Mouse (Mus musculus) hindbrain, postnatal 0 days (tissue): ENCODE measurements at regions not wholly inside any gene's neighbourhood (a gene's known extent, or its start where the extent isn't known, plus 50 kb on each side); places are given as distances from the start of the nearest gene placed in this dataset.
"Not testable (repeated sequence)": the region's sequence is repeated elsewhere in the genome, so short reads cannot be mapped to it uniquely, and the experiment has no call there.

Experiments
- ATAC-seq: fragments of 200-750 bp; cut with Nextera tagmentation; 2 replicates; pipeline ENCODE4 v1.8.0; 2017; ENCODE audit warnings: mild to moderate bottlenecking, moderate TSS enrichment, moderate library complexity
- DNase-seq: peaks from one replicate; pipeline ENCODE4 v3.0.0-alpha.2; 2015; ENCODE audit warnings: low spot score
- H3K27ac ChIP-seq: fragments of 300-500 bp; sonication (generic); 2 replicates; pipeline ENCODE4 v1.5.1; 2014; ENCODE audit warnings: mild to moderate bottlenecking
- H3K27me3 ChIP-seq: fragments of 300-500 bp; sonication (generic); 2 replicates; pipeline ENCODE4 v1.6.1; 2014; ENCODE audit warnings: low read length, mixed read lengths; ENCODE audit not compliant: insufficient read depth
- H3K36me3 ChIP-seq: fragments of 300-500 bp; sonication (generic); 2 replicates; pipeline ENCODE4 v1.6.1; 2014; ENCODE audit warnings: low read length, mixed read lengths; ENCODE audit not compliant: insufficient read depth
- H3K4me1 ChIP-seq: fragments of 300-500 bp; sonication (generic); 2 replicates; pipeline ENCODE4 v1.6.1; 2014; ENCODE audit warnings: antibody characterized with exemption, low read length, mixed read lengths; ENCODE audit not compliant: insufficient read depth
- H3K4me2 ChIP-seq: fragments of 300-500 bp; sonication (generic); 2 replicates; pipeline ENCODE4 v1.6.1; 2014; ENCODE audit warnings: low read depth, mild to moderate bottlenecking, low read length, moderate library complexity, mixed read lengths
- H3K4me3 ChIP-seq: fragments of 300-500 bp; sonication (generic); 2 replicates; pipeline ENCODE4 v1.5.1; 2014; ENCODE audit warnings: low read length
- H3K9ac ChIP-seq: fragments of 300-500 bp; sonication (generic); replicated peaks from 2 replicates; pipeline ENCODE4 v1.6.1; 2014; ENCODE audit warnings: mild to moderate bottlenecking, low read length, moderate library complexity, mixed read lengths
- H3K9me3 ChIP-seq: fragments of 300-500 bp; sonication (generic); 2 replicates; pipeline ENCODE4 v1.6.1; 2016; ENCODE audit warnings: low read length, mixed read lengths
- CTCF ChIP-seq: IDR thresholded peaks from 2 replicates; pipeline ENCODE4 v1.5.1; 2016; ENCODE audit warnings: antibody characterized with exemption, control low read depth, low read depth
- WGBS: fragments of 180-500 bp; shearing (Covaris S2); extraction: QIAGEN DNeasy Blood & Tissue Kit; methylation state at CpG from one replicate; pipeline ENCODE4 v1.1.7; 2014; 5-methylcytosine and 5-hydroxymethylcytosine counted together

DNA sequence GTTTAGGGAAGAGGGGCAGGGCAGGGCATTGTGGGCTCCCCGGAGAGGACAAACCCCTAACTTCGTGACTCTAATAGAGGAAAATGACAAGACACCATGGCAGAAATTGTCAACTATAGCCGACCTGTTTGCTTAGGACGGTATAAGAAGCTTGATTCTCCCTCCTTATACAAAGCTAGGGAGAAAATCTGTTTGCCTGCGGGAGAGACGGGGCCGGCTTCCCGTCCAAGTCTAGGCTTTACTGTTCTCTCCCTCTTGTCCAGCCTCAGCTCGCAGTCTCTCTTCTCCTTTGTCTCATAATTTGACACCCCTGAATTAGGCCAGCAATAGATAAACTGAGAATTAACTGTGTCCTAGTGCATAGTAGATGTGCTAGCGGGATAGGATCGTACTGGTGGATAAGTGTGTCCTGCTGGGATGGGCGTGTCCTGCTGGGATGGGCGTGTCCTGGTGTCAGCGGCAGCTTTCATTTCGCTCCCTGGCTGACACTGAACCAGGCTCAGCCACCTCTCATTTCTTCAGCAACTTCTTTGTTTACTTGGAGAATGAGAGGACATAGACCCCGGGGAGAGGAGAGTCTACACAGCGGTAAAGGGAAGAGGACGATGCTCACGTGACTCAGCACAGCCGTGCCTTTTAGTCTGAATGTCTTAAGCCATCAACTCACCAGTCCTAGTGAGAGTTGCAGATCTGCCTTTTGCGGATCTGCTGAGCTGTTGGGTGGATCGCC lies 70.8 kb downstream of the Adra2a start:
- no peaks in the 10 kb centered on the region for H3K27me3 ChIP-seq
- DNase-seq (peak; percentile 50), ATAC-seq (peak; percentile 69; the same call in 1 of the 2 replicates)
- no peaks in the 10 kb centered on the region for H3K36me3 ChIP-seq
- TF ChIP-seq CTCF = no peak
- H3K9me3 ChIP-seq = no peaks in the 10 kb centered on the region
- peak overlapping the region; percentile 57 for H3K4me2 ChIP-seq
- no peak overlapping the region; the same call in 1 of the 2 replicates for H3K9ac ChIP-seq
- 8% methylated on average over 22 of the region's 22 CpGs for WGBS
- no peak overlapping the region for H3K27ac ChIP-seq
- peak overlapping the region; percentile 36 for H3K4me3 ChIP-seq
- H3K4me1 ChIP-seq = no peaks in the 10 kb centered on the region

DNA sequence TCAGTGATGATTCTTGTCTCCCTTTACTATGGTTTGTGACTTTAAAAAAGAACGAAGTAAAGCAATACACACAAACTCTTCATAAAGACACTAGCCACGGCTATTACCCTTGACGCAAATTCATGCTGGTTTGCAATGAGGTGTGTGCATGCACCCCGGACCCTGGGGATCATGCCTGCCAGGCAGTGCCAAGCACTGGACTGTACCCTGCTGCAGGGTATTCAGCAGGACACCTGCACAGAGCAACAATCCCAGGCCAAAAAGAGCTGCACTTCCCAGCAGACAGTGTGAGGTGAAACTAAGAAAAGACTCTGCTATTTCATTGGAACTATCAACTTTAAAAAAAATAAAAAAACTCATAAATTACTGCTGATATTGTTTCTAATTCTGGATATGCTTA lies 71.4 kb downstream of the Adra2a start:
- no peak overlapping the region for H3K27ac ChIP-seq
- no peaks in the 10 kb centered on the region for H3K9me3 ChIP-seq
- H3K4me2 ChIP-seq = peak overlapping the region; percentile 57
- H3K4me1 ChIP-seq = no peaks in the 10 kb centered on the region
- H3K27me3 ChIP-seq = no peaks in the 10 kb centered on the region
- DNase-seq (no peak), ATAC-seq (no peak)
- peak overlapping the region; percentile 36 for H3K4me3 ChIP-seq
- H3K36me3 ChIP-seq = no peaks in the 10 kb centered on the region
- H3K9ac ChIP-seq = no peak overlapping the region
- TF ChIP-seq CTCF = no peak
- WGBS = 14% methylated on average over 4 of the region's 4 CpGs

GRCm38 (mm10) chr19:54116829-54117228 lies 72.9 kb downstream of the Adra2a start:
- H3K27ac ChIP-seq = no peak overlapping the region
- H3K9me3 ChIP-seq = no peaks in the 10 kb centered on the region
- no peaks in the 10 kb centered on the region for H3K4me1 ChIP-seq
- DNase-seq (no peak), ATAC-seq (no peak)
- H3K27me3 ChIP-seq = no peaks in the 10 kb centered on the region
- WGBS = 81% methylated on average over 4 of the region's 4 CpGs
- no peaks in the 10 kb centered on the region for H3K36me3 ChIP-seq
- H3K9ac ChIP-seq = no peak overlapping the region
- TF ChIP-seq CTCF = no peak
- no peak overlapping the region for H3K4me2 ChIP-seq
- H3K4me3 ChIP-seq = no peak overlapping the region

DNA sequence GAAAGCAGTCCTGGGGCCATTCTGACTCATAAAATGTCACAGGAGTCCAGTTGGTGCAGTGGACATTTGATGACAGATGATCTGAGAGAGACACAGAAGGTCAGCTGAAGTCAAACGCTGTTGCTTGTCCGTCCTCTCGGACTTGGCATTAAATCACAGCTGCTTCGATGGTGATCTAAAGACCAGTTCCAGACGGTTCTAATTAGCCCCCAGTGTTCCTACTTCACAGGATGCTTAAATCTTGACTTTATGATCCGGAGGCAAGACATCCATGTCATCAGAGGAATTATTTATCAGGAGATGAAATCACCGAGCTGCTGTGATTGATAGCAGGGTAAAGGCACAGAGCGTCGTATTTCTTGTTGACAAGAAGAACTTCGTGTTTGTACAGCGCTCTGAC lies 73.7 kb downstream of the Adra2a start:
- 86% methylated on average over 11 of the region's 11 CpGs for WGBS
- no peak for ATAC-seq
- H3K4me3 ChIP-seq = no peak overlapping the region
- no peak for TF ChIP-seq CTCF
- no peaks in the 10 kb centered on the region for H3K9me3 ChIP-seq
- no peaks in the 10 kb centered on the region for H3K36me3 ChIP-seq
- DNase-seq = no peak
- no peak overlapping the region for H3K9ac ChIP-seq
- no peak overlapping the region for H3K4me2 ChIP-seq
- H3K27ac ChIP-seq = no peak overlapping the region
- H3K27me3 ChIP-seq = no peaks in the 10 kb centered on the region
- H3K4me1 ChIP-seq = no peaks in the 10 kb centered on the region

- 84% methylated on average over 9 of the region's 9 CpGs for WGBS
- DNase-seq (no peak), ATAC-seq (no peak)
- no peak for TF ChIP-seq CTCF
- Histone ChIP-seq H3K4me3 (no peak overlapping the region), H3K4me2 (no peak overlapping the region), H3K27ac (no peak overlapping the region), H3K4me1 (no peaks in the 10 kb centered on the region), H3K9ac (no peak overlapping the region), H3K27me3 (no peaks in the 10 kb centered on the region), H3K36me3 (no peaks in the 10 kb centered on the region), H3K9me3 (no peaks in the 10 kb centered on the region)
Observed at GRCm38 (mm10) chr19:54123586-54123985, 79.6 kb downstream of the Adra2a start.

GRCm38 (mm10) chr19:54151766-54152165 lies 107.8 kb downstream of the Adra2a start:
- not testable (repeated sequence) for H3K27me3 ChIP-seq, H3K27ac ChIP-seq, DNase-seq, H3K9ac ChIP-seq, ATAC-seq, H3K9me3 ChIP-seq, H3K4me3 ChIP-seq, H3K4me2 ChIP-seq, H3K36me3 ChIP-seq, H3K4me1 ChIP-seq
- WGBS = 97% methylated on average over 1 of the region's 1 CpGs

GRCm38 (mm10) chr19:54154400-54154799 lies 110.4 kb downstream of the Adra2a start:
- H3K9ac ChIP-seq = no peak overlapping the region
- ATAC-seq (no peak), DNase-seq (no peak)
- no peak overlapping the region for H3K4me3 ChIP-seq
- no peak for TF ChIP-seq CTCF
- H3K9me3 ChIP-seq = no peaks in the 10 kb centered on the region
- H3K4me1 ChIP-seq = no peaks in the 10 kb centered on the region
- H3K27ac ChIP-seq = no peak overlapping the region
- 66% methylated on average over 4 of the region's 4 CpGs for whole genome bisulfite sequencing
- H3K4me2 ChIP-seq = no peak overlapping the region
- H3K27me3 ChIP-seq = no peaks in the 10 kb centered on the region
- H3K36me3 ChIP-seq = no peaks in the 10 kb centered on the region
